Mouse (Mus musculus): ENCODE measurements at regions not wholly inside any gene's neighbourhood (a gene's known extent, or its start where the extent isn't known, plus 50 kb on each side); places are given as distances from the start of the nearest gene placed in this dataset.

- DNase-seq (ENCODE audit: extremely low spot score in 1 of 2, low spot score in 1 of 2): no peak
Observed at GRCm38 (mm10) chr15:63559293-63559692, 285.7 kb downstream of the Gsdmc2 start.

- no peak for DNase-seq (ENCODE audit: extremely low spot score in 1 of 2, low spot score in 1 of 2)
Observed at GRCm38 (mm10) chr15:63558691-63559090, 286.3 kb downstream of the Gsdmc2 start.

GRCm38 (mm10) chr15:63557816-63558215 lies 287.2 kb downstream of the Gsdmc2 start:
- no peak for DNase-seq (ENCODE audit: extremely low spot score in 1 of 2, low spot score in 1 of 2)

- DNase-seq (ENCODE audit: extremely low spot score in 1 of 2, low spot score in 1 of 2): no peak
Observed at GRCm38 (mm10) chr15:63553597-63553996, 291.4 kb downstream of the Gsdmc2 start.

- DNase-seq (ENCODE audit: extremely low spot score in 1 of 2, low spot score in 1 of 2): peak; percentile 26 to 31
Observed at GRCm38 (mm10) chr15:63532337-63533055, 312.5 kb downstream of the Gsdmc2 start.

- no peak for DNase-seq (ENCODE audit: extremely low spot score in 1 of 2, low spot score in 1 of 2)
Observed at GRCm38 (mm10) chr15:63527318-63527717, 317.7 kb downstream of the Gsdmc2 start.

GRCm38 (mm10) chr15:63526820-63527219 lies 318.2 kb downstream of the Gsdmc2 start:
- no peak for DNase-seq (ENCODE audit: extremely low spot score in 1 of 2, low spot score in 1 of 2)

GRCm38 (mm10) chr15:63517301-63517700 lies 327.7 kb downstream of the Gsdmc2 start:
- DNase-seq (ENCODE audit: extremely low spot score in 1 of 2, low spot score in 1 of 2): no peak

GRCm38 (mm10) chr15:63500453-63500852 lies 344.5 kb downstream of the Gsdmc2 start:
- no peak for DNase-seq (ENCODE audit: extremely low spot score in 1 of 2, low spot score in 1 of 2)

- DNase-seq (ENCODE audit: extremely low spot score in 1 of 2, low spot score in 1 of 2): no peak
Observed at GRCm38 (mm10) chr15:63498483-63498882, 346.5 kb downstream of the Gsdmc2 start.

GRCm38 (mm10) chr15:63497207-63497606 lies 347.8 kb downstream of the Gsdmc2 start:
- DNase-seq (ENCODE audit: extremely low spot score in 1 of 2, low spot score in 1 of 2): no peak

- DNase-seq (ENCODE audit: extremely low spot score in 1 of 2, low spot score in 1 of 2): no peak
Observed at GRCm38 (mm10) chr15:63484910-63485309, 360.1 kb downstream of the Gsdmc2 start.

GRCm38 (mm10) chr15:63484217-63484887 lies 360.6 kb downstream of the Gsdmc2 start:
- no peak for DNase-seq (ENCODE audit: extremely low spot score in 1 of 2, low spot score in 1 of 2)

GRCm38 (mm10) chr15:63479270-63479805 lies 365.6 kb downstream of the Gsdmc2 start:
- DNase-seq (ENCODE audit: extremely low spot score in 1 of 2, low spot score in 1 of 2): no peak

GRCm38 (mm10) chr15:63466916-63467315 lies 378.1 kb downstream of the Gsdmc2 start:
- DNase-seq (ENCODE audit: extremely low spot score in 1 of 2, low spot score in 1 of 2): no peak

GRCm38 (mm10) chr15:63452529-63452928 lies 392.4 kb downstream of the Gsdmc2 start:
- no peak for DNase-seq (ENCODE audit: extremely low spot score in 1 of 2, low spot score in 1 of 2)

- DNase-seq (ENCODE audit: extremely low spot score in 1 of 2, low spot score in 1 of 2): no peak
Observed at GRCm38 (mm10) chr15:63446288-63446687, 398.7 kb downstream of the Gsdmc2 start.

GRCm38 (mm10) chr15:63445016-63445415 lies 400.0 kb downstream of the Gsdmc2 start:
- no peak for DNase-seq (ENCODE audit: extremely low spot score in 1 of 2, low spot score in 1 of 2)

- DNase-seq (ENCODE audit: extremely low spot score in 1 of 2, low spot score in 1 of 2): no peak
Observed at GRCm38 (mm10) chr15:63442146-63442780, 402.7 kb downstream of the Gsdmc2 start.

GRCm38 (mm10) chr15:63412649-63413048 lies 432.3 kb downstream of the Gsdmc2 start:
- DNase-seq (ENCODE audit: extremely low spot score in 1 of 2, low spot score in 1 of 2): no peak

GRCm38 (mm10) chr15:63411771-63412118 lies 433.2 kb downstream of the Gsdmc2 start:
- no peak for DNase-seq (ENCODE audit: extremely low spot score in 1 of 2, low spot score in 1 of 2)
